Mouse (Mus musculus): ENCODE measurements around the gene Tas1r1. TPM values are rescaled to one million over a fixed set of nuclear protein-coding genes. Genes with fewer than 3 reads are reported as not detected.
A peak's percentile ranks its signal among the peaks of the same experiment; 100 is the strongest.

The Tas1r1 gene
- polyA plus RNA-seq, 3 experiments from 2014 or later, result not detected

GRCm38 (mm10) chr4:151986650-151987049 is 51.7 kb downstream of the Tas1r1 start:
- ATAC-seq, result no peak

- peak; percentile 70 for ATAC-seq
Observed at GRCm38 (mm10) chr4:151985886-151986285, 52.5 kb downstream of the Tas1r1 start.

- no peak for ATAC-seq
Observed at GRCm38 (mm10) chr4:151983560-151983959, 54.8 kb downstream of the Tas1r1 start.

- ATAC-seq, result no peak
Observed at GRCm38 (mm10) chr4:151983043-151983442, 55.3 kb downstream of the Tas1r1 start.

- peak; percentile 70 for ATAC-seq
Observed at GRCm38 (mm10) chr4:151981363-151981762, 57.0 kb downstream of the Tas1r1 start.

GRCm38 (mm10) chr4:151980699-151981098 is 57.7 kb downstream of the Tas1r1 start:
- no peak for ATAC-seq

Other genes with a start within 250 kb of the Tas1r1 start
- gene Camta1, start 176.7 kb downstream of the Tas1r1 start, polyA plus RNA-seq (2017; shearing (Covaris generic)), result 10 to 100 TPM; 39.6 to 58.9 (median 48.7) TPM
- gene Dnajc11, start 104.9 kb downstream of the Tas1r1 start, polyA plus RNA-seq (2017; shearing (Covaris generic)), result 10 to 100 TPM; 28.1 to 33.8 (median 33.5) TPM
- 100 to 1,000 TPM; 107 to 167 (median 117) TPM for gene Thap3, start 49.6 kb downstream of the Tas1r1 start, polyA plus RNA-seq (2017; shearing (Covaris generic))
- 1 to 10 TPM; 3.2 to 4.6 (median 4.2) TPM for gene Phf13, start 42.3 kb downstream of the Tas1r1 start, polyA plus RNA-seq (2017; shearing (Covaris generic))
- 1 to 10 TPM; 3.0 to 4.2 (median 3.6) TPM for gene Klhl21, start 29.8 kb downstream of the Tas1r1 start, polyA plus RNA-seq (2017; shearing (Covaris generic))
- 10 to 100 TPM; 16.2 to 26.3 (median 18.9) TPM for gene Zbtb48, start 10.9 kb downstream of the Tas1r1 start, polyA plus RNA-seq (2017; shearing (Covaris generic))
- gene Nol9, start 753 bp upstream of the Tas1r1 start, polyA plus RNA-seq (2017; shearing (Covaris generic)), result 10 to 100 TPM in 2 of 3 experiments, 1 to 10 TPM in 1; 7.7 to 22.5 (median 10.2) TPM
- 1 to 10 TPM; 2.5 to 3.7 (median 2.9) TPM for gene Plekhg5, start 33.9 kb upstream of the Tas1r1 start, polyA plus RNA-seq (2017; shearing (Covaris generic))
- gene Tnfrsf25, start 77.4 kb upstream of the Tas1r1 start, polyA plus RNA-seq (2017; shearing (Covaris generic)), result 100 to 1,000 TPM; 125 to 133 (median 127) TPM
- 10 to 100 TPM in 1 of 3 experiments, 1 to 10 TPM in 2; 6.0 to 13.1 (median 9.7) TPM for gene Espn, start 113.8 kb upstream of the Tas1r1 start, polyA plus RNA-seq (2017; shearing (Covaris generic))
- gene Hes2, start 120.3 kb upstream of the Tas1r1 start, polyA plus RNA-seq (2017; shearing (Covaris generic)), result not detected
- gene Acot7, start 139.6 kb upstream of the Tas1r1 start, polyA plus RNA-seq (2017; shearing (Covaris generic)), result 100 to 1,000 TPM; 124 to 249 (median 126) TPM
- under 1 TPM in 1 of 3 experiments, not detected in 2; 0.15 TPM for gene Gpr153, start 235.7 kb upstream of the Tas1r1 start, polyA plus RNA-seq (2017; shearing (Covaris generic))

All from inflammation-experienced regulatory T-cells, adult 6 months (primary cell).